Mouse (Mus musculus) cerebellum, adult 2 months (tissue): ENCODE data around the gene Adamtsl2. TPM values are rescaled to one million over a fixed set of nuclear protein-coding genes. Genes with fewer than 3 reads are reported as not detected.
A peak's percentile ranks its signal among the peaks of the same experiment; 100 is the strongest.

Experiments used
- DNase-seq, 2 experiments: peaks; one replicate each; pipeline ENCODE4 v3.0.0; 2021
- H3K27ac ChIP-seq: fragments of 200-500 bp; 2 replicates; pipeline ENCODE4 v1.5.1; 2012; ENCODE audit warnings: low read length, control low read depth, inconsistent platforms; ENCODE audit not compliant: insufficient read depth
- H3K27me3 ChIP-seq: fragments of 200-500 bp; 2 replicates; pipeline ENCODE4 v1.6.1; 2012; ENCODE audit warnings: inconsistent platforms, mild to moderate bottlenecking, low read length, moderate library complexity; ENCODE audit not compliant: control insufficient read depth, insufficient read depth
- H3K4me1 ChIP-seq: fragments of 200-500 bp; 2 replicates; pipeline ENCODE4 v1.6.1; 2011; ENCODE audit warnings: low read length; ENCODE audit not compliant: control insufficient read depth, insufficient read depth
- H3K4me3 ChIP-seq: fragments of 200-500 bp; replicated peaks from 2 replicates; pipeline ENCODE3; 2011; ENCODE audit warnings: mild to moderate bottlenecking, low read depth, low read length, control low read depth; ENCODE audit not compliant: insufficient read depth
- CTCF ChIP-seq: fragments of 200-500 bp; IDR thresholded peaks from 2 replicates; pipeline ENCODE4 v1.5.1; 2011; ENCODE audit warnings: low read depth, mild to moderate bottlenecking, control low read depth, low read length, moderate library complexity, borderline replicate concordance; ENCODE audit not compliant: insufficient read depth
- POLR2A ChIP-seq: fragments of 200-500 bp; IDR thresholded peaks from 2 replicates; pipeline ENCODE4 v1.6.1; 2011; ENCODE audit warnings: low read length, control low read depth, borderline replicate concordance; ENCODE audit not compliant: insufficient read depth
- WGBS: fragments of 180-500 bp; shearing (Covaris S2); methylation state at CpG from one replicate; pipeline ENCODE4 v1.1.7; 2018; 5-methylcytosine and 5-hydroxymethylcytosine counted together
- polyA plus RNA-seq: library from polyadenylated mRNA; depleted of rRNA; stranded (reverse); fragments of >200 nt; gene quantifications from 2 replicates; pipeline ENCODE4 v1.2.3, GENCODE M21; 2012

Adamtsl2 gene
- polyA plus RNA-seq, 1 experiment, result 4.1 TPM

DNA sequence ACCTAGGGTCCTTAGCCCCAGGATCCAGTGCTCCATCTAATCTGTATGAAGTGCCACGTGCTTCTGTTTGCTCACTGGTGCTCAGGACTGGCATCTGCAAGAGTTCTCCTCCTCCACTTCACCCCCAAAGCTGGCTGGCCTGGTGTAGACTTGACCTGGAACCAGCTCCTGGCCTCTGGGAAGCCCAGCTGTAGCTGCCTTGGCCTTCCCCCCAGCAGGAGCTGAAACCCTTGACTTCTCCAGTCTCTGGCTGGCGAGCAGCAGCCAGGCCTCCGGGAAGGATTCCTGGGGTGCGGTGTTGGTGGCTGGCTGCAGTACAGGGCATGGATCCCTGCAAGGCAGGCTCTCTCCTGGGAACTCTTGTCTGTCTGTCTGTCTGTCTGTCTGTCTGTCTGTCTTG is 35.0 kb upstream of the Adamtsl2 start:
- DNase-seq, result no peak
- TF ChIP-seq CTCF (no peak), POLR2A (no peak)
- Histone ChIP-seq H3K27me3 (no peaks in the 10 kb centered on the region), H3K4me1 (no peaks in the 10 kb centered on the region), H3K4me3 (no peak overlapping the region), H3K27ac (no peak overlapping the region)
- WGBS, result 64% methylated on average over 4 of the region's 4 CpGs

DNA sequence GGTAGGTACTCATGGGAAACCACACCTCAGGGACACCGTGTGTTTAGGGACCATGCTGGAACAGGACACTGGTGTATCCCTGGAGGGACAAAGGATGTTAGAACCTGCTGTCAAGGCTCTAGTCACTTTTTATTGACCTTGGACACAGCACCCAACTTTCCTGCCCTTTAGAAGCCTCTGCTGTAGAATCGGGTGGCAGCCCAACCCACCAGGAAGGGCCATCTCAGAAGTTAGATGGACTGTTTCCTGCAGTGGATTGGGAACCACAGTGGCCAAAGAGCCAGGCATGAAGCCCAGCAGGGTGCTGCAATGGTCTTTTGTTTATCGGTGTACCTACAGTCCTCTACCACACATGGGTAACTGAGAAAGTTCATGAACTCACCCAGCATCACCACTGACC is 34.5 kb upstream of the Adamtsl2 start:
- H3K27ac ChIP-seq, result no peak overlapping the region
- no peak overlapping the region for H3K4me3 ChIP-seq
- TF ChIP-seq CTCF (no peak), POLR2A (no peak)
- no peaks in the 10 kb centered on the region for H3K4me1 ChIP-seq
- WGBS, result 66% methylated on average over 3 of the region's 3 CpGs
- DNase-seq, result no peak
- H3K27me3 ChIP-seq, result no peaks in the 10 kb centered on the region

DNA sequence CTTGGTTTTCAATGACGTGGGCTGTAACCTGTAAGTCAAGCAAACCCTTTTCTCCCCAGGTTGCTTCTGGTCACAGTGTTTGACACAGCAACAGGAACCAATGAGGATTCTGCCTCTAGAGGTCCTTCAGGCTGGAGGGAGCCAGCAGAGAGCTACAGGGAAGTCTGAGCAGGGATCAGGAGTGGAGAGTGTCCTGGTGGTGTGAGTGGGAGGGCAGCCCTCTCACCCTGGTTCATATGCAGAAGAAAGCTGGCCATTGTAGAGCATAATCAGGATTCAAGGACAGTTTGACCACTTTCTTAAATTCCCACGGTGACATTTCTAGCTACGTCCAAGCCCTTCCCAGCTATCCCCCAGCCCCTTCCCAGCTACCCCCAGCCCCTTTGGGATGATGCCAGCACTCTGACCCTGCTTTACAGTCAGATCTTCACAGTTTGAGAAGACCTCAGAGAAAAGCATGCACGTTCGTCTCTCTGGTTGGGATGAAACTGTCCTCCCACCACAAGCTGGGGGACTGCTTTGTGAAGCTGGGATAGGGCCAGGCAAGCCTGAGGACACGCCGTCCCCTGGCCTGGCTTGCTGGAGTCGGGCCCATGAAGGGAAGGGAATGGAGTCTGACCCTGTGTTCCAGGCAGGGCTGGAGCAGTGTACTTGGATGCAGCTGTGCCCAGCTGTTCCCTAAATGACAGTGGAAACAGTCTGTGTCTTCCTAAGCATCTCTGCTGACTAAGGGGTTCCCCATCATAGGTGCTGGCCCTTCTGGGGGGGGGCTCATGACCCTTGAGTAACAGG is 33.0 kb upstream of the Adamtsl2 start:
- DNase-seq, result peak in 1 of 2 experiments; percentile 24
- Histone ChIP-seq H3K27me3 (no peaks in the 10 kb centered on the region), H3K4me3 (no peak overlapping the region), H3K4me1 (no peaks in the 10 kb centered on the region), H3K27ac (no peak overlapping the region)
- TF ChIP-seq CTCF (no peak), POLR2A (no peak)
- 44% methylated on average over 8 of the region's 8 CpGs for WGBS

DNA sequence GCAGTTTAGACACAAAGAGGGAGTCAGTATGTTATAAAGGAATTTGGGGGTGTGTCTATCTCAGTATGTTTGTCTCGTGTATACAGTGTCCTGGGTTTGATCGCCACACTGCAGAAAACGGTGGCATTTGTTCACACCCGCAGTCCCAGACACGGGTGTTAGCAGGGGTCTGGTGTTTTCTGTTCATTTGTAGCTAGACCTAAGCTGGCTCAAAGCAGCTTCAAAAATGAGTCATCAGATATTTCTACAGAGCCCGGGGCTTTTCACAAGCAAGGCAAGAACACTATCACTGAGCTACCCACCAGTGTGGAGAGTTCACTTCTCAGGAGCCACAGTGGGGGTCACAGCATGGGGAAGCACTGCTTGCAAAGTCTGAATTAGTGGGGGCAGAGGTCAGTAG is 29.8 kb upstream of the Adamtsl2 start:
- Histone ChIP-seq H3K27ac (no peak overlapping the region), H3K4me3 (no peak overlapping the region), H3K4me1 (no peaks in the 10 kb centered on the region), H3K27me3 (no peaks in the 10 kb centered on the region)
- DNase-seq, result no peak
- no peak for TF ChIP-seq CTCF
- no peak for TF ChIP-seq POLR2A
- 24% methylated on average over 6 of the region's 6 CpGs for WGBS

GRCm38 (mm10) chr2:27058251-27058650 is 20.9 kb upstream of the Adamtsl2 start:
- 31% methylated on average over 4 of the region's 4 CpGs for WGBS
- Histone ChIP-seq H3K27ac (no peak overlapping the region), H3K27me3 (no peaks in the 10 kb centered on the region), H3K4me1 (no peaks in the 10 kb centered on the region), H3K4me3 (no peak overlapping the region)
- TF ChIP-seq CTCF, result no peak
- no peak for TF ChIP-seq POLR2A
- DNase-seq, result no peak

DNA sequence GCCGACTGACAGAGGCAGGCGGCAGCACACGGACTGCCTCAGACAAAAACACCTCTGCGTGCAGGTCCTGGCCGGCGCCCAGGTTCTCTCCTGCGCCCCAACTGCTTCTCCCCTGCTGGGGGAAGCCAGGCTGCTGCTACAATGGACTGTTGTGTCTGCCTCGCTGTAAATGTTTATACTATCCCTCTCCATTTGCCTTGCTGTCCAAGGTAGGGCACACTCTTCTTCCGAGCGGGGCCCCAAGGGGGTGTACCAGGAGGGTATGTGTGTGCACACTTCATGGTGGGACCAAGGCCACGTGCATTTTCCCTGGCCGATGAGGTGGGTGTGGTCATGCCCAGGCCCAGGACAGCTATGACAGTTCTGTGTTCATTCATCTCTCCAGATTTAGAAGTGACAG is 20.4 kb upstream of the Adamtsl2 start:
- WGBS, result 6% methylated on average over 12 of the region's 12 CpGs
- no peaks in the 10 kb centered on the region for H3K4me1 ChIP-seq
- no peak overlapping the region for H3K27ac ChIP-seq
- no peak for TF ChIP-seq POLR2A
- H3K4me3 ChIP-seq, result no peak overlapping the region
- peak in 1 of 2 experiments; percentile 30 for DNase-seq
- H3K27me3 ChIP-seq, result no peaks in the 10 kb centered on the region

DNA sequence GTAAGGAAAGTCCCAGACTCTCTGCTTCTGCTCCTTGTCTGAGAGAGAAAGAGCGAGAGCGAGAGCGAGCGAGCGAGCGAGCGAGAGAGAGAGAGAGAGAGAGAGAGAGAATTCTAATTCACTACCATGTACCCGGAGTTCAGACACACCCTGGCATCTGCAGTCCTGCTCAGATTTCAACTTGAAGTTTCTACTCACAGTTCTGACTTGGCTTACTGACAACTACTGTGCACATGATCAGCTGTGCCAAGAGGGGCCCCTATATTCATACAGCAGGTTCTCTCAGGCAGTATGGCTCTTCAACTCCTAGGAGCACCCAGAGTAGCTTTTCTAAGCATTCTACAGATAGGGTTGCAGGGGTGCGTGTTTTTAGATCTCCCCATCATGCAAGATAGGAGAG is 20.0 kb upstream of the Adamtsl2 start:
- Histone ChIP-seq H3K27ac (no peak overlapping the region), H3K4me1 (no peaks in the 10 kb centered on the region), H3K27me3 (no peaks in the 10 kb centered on the region), H3K4me3 (no peak overlapping the region)
- TF ChIP-seq CTCF (no peak), POLR2A (no peak)
- DNase-seq, result no peak
- 59% methylated on average over 9 of the region's 9 CpGs for WGBS

- 56% methylated on average over 2 of the region's 2 CpGs for WGBS
- no peaks in the 10 kb centered on the region for H3K27me3 ChIP-seq
Observed at GRCm38 (mm10) chr2:27067124-27067523, 12.1 kb upstream of the Adamtsl2 start.

More at GRCm38 (mm10) chr2:27067124-27067523, 12.1 kb upstream of the Adamtsl2 start:
- H3K4me1 ChIP-seq, result no peaks in the 10 kb centered on the region
- H3K27ac ChIP-seq, result no peak overlapping the region
- no peak for DNase-seq
- TF ChIP-seq POLR2A, result no peak
- no peak for TF ChIP-seq CTCF
- no peak overlapping the region for H3K4me3 ChIP-seq
